Mouse (Mus musculus): Measurements from ENCODE around the gene Clpsl2. TPM values are rescaled to one million over a fixed set of nuclear protein-coding genes. Genes with fewer than 3 reads are reported as not detected.

Clpsl2 gene
- polyA plus RNA-seq, 1 experiment = not detected

DNA sequence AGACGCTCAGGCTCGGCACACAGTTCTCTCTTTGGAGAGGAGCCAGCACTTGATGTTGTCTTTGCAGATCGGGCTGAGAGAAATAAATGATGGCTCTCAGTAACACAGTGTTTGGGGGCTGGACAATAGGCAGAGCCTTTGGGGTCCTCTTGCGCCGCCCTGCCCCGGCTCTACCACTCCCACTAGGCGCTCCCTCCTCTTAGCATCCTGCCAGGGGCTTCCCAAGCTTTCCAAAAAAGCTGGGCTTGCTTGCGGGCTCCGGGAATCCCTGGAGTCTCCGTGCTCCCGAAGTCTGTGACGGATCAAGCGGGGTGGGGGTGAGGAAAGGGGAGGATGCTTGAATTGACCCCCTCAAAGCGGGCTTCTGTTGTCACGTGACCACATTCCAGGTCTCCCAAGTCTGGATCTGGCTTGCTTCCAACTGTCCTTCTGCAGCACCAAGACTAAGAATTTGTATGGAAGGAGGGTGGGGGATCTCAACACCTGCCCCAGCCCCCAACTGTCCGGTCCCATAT is 31.7 kb upstream of the Clpsl2 start, which contains the start of gene Fkbp5:
Fkbp5 (minus strand) TSS at position 87 of the 515 bp plus-strand sequence.
- TF ChIP-seq GATA1 (IDR thresholded peaks at IDR 0.05; ENCODE audit: low read length) = no peak

DNA sequence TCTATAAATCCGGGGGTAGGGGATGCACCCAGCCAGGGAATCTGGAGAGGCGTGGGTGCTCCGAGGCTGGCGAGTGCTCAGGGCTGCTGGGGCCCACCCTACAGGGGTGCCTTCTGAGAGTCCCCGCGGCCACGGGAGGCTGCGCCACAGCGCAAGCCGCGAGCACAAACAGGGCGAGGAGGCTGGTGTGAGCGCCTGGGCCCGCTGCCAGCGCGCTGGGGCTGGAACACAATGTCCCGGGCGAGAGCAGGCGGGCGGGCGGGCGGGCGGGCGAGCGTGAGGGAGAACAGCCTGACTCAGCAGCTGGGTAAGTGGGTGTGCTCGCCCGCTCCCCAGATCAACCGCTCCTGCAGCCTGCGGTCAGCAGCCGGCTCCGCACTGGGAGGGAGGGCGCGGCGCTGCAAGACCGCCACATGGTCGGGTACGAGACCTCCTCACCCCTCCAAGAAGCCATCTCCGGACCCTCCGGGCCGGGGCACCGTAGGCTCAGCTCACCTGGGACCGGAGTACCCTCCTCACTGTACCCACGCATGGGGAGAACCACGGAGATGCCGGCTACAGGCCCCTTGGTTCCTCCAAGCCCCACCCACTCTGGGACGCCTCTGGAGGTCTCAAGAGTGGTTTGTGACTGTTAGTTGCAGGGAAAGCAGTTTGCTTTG is 31.1 kb upstream of the Clpsl2 start:
- no peak for TF ChIP-seq GATA1 (IDR thresholded peaks at IDR 0.05; ENCODE audit: low read length)

GRCm38 (mm10) chr17:28518615-28519071 is 30.6 kb upstream of the Clpsl2 start:
- TF ChIP-seq GATA1 (IDR thresholded peaks at IDR 0.05; ENCODE audit: low read length) = no peak

DNA sequence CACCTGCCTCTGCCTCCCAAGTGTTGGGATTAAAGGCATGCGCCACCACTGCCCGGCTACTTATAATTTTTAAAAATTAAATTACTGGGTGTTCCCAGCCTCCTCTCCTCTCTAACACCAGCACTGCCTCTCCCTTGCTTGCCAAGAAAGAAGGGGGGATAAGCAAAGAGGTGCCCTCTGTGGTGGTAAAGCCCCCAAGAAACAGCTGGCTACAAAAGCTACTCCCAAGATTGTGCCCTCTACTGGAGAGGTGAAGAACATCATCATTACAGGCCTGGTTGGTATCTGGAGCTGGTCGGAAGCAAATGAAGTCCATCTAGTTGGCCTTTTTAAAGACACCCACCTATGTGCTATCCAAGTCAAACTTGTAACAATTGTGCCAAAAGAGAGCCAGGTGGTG is 29.4 kb upstream of the Clpsl2 start:
- no peak for TF ChIP-seq GATA1 (IDR thresholded peaks at IDR 0.05; ENCODE audit: low read length)

- TF ChIP-seq GATA1 (IDR thresholded peaks at IDR 0.05; ENCODE audit: low read length) = no peak
Observed at GRCm38 (mm10) chr17:28520561-28520960, 28.6 kb upstream of the Clpsl2 start.

DNA sequence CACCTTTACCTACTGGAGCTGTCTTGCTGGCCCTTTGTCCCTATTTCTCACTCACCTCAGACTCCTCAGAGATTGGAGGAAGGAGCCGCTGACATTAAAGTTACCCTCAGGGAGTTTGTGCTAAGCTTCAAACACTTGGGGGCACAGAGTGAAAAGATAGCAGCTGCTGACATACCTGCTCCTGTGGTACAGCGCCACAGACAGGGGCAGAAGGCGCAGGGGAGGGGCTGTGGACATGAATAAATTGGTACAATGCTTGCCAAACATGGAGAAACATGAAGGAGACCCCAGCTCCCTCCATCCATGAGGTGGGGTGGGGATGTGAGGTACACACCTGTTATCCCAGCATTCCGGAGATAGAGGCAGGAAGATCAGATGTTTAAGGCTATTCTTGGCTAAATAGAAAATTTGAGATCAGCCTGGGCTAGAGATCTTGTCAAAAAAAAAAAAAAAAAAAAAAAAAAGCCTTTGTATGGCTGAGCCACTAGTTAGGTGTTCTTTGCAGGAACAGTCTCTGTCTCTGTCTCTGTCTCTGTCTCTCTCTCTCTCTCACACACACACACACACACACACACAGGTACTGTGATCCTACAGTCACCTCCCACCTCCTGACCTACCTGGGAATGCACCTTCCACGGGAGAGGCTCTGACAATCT is 28.0 kb upstream of the Clpsl2 start:
- no peak for TF ChIP-seq GATA1 (IDR thresholded peaks at IDR 0.05; ENCODE audit: low read length)

GRCm38 (mm10) chr17:28521920-28522319 is 27.3 kb upstream of the Clpsl2 start:
- no peak for TF ChIP-seq GATA1 (IDR thresholded peaks at IDR 0.05; ENCODE audit: low read length)

- no peak for TF ChIP-seq GATA1 (IDR thresholded peaks at IDR 0.05; ENCODE audit: low read length)
Observed at GRCm38 (mm10) chr17:28522623-28523354, 26.4 kb upstream of the Clpsl2 start.

DNA sequence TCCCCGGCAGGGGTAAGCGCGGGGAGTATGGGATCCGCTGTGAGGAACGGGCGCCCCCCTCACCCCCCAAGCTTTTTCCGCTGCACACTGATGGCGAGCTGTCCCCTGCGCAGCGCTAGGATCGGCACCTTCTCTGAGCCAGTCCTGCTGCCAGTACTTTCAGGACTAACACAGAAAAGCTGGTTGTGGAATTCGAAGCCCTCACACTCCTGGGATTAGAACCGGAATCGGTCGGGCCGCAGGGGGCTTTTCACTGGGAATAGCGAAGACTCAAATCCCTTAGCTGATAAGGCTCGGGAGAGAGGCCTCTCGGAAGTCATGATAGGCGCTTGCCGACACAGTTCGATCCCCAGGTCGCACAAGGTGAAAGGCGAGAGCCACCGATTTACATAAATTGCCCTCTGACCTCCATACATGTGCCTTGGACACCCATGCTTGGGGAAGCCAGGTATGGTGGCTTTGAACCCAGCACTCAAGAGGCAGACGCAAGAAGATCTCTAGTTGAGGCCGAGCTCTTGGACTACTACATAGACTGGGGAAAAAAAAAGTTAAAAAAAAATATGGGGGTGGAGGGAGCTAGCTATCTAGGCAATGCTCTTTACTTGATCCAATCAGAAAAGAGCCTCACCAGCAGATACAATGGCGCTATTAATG is 25.7 kb upstream of the Clpsl2 start:
- TF ChIP-seq GATA1 (IDR thresholded peaks at IDR 0.05; ENCODE audit: low read length) = no peak

DNA sequence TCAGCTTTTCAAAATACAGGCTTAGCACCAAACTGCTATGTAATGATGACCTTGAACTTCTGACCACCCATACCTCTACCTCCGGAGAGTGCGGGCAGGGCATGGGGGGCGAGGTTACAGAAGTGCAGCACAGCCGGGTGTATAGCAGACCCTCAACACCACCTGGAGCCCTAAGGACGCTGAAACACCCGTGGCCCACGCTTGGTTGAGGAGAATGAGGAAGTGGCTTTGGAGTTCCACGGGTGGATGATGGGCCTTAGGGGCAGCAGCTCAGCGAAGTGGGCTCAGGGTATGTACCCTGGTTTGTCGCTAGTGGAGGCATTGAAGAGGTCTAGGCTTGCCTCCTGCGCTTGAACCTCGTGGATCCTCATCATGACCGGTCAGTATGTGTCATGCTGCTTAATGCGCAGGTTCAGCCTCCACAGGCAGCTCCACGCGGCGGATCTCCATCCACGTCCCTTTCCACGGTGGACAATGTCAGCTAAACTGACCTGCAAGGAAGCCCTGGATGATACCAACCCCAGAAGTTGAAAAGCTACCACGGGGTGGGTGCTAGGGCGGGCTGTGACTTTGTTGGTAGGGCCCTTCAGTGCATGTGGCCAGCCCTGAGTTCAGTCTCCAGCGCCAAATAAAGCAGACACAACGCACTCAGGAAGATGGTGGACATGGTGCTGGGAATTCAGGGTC is 25.1 kb upstream of the Clpsl2 start:
- TF ChIP-seq GATA1 (IDR thresholded peaks at IDR 0.05; ENCODE audit: low read length) = no peak

GRCm38 (mm10) chr17:28524831-28525430 is 24.3 kb upstream of the Clpsl2 start:
- TF ChIP-seq GATA1 (IDR thresholded peaks at IDR 0.05; ENCODE audit: low read length) = no peak

DNA sequence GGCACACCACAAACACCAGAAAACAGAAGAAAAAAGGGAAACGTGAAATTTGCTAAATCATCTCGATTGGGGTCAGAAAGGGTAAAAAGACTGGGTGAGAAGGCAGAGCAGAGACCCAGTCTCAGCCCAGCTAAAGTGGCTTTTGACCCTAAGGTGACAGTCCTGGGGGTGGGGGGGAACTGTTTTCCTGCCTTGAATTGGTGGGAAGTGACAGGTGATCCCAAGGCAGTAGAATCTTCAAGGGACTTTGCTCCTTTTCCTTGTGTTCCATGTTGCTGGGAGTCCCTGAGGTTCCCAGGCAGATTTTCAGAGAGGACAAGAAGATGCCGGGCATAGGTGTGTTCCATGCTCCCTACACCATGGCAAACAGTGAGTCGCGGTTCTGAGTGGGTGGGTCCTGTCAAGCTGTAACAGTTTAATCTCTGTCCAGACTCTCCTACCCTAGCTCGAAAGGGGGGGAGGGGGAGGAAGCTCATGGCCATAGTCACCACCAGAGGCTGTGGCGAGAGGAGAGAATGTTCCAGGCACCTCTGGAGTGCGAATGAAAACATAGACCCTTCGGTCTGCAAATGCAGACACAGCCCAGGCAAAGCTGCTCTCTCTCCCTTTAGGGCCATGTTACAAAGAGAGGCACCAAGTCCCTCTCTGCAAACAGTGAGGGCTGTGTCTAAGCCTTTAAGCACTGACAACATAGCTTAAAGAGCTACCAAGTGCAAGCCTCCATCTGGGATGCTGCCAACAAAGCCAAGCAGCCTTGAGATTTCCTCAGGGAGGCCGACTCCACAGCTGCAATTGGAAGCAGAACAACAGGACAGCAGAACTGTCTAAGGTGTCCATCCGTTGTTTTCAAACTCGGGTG is 21.8 kb upstream of the Clpsl2 start:
- TF ChIP-seq GATA1 (IDR thresholded peaks at IDR 0.05; ENCODE audit: low read length) = no peak

- no peak for TF ChIP-seq GATA1 (IDR thresholded peaks at IDR 0.05; ENCODE audit: low read length)
Observed at GRCm38 (mm10) chr17:28528043-28528351, 21.2 kb upstream of the Clpsl2 start.

DNA sequence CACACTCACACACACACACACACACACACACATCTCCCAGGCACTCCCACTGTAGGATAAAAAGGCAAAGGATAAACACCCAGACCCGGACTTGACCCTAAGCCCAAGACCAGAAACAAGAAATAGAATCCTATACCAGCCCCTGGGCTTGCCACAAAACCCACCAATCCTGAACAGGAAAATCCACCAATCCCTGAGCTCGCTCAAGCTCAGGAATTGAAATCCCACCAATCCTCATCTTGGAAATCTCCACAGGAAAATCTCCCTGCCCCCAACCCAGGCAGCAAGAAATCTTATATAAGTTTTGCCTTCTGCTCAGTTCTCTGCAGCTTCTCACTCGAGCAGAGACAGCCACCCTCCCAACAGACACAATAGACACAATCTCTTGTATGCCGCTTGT is 20.1 kb upstream of the Clpsl2 start:
- TF ChIP-seq GATA1 (IDR thresholded peaks at IDR 0.05; ENCODE audit: low read length) = no peak

All from G1E-ER4 (cell line).